Mouse (Mus musculus): ENCODE measurements around the gene Ifnar1. TPM values are rescaled to one million over a fixed set of nuclear protein-coding genes. Genes with fewer than 3 reads are reported as not detected.

Ifnar1 gene
- total and polyA plus RNA-seq, 2 experiments from 2014 or later = 33.6 to 82.6 TPM

GRCm38 (mm10) chr16:91552072-91552471 is 67.0 kb downstream of the Ifnar1 start:
- ATAC-seq (no peak), DNase-seq (no peak)
- WGBS = 63% methylated on average over 9 of the region's 9 CpGs
- Histone ChIP-seq H3K9me3 (ENCODE audit: low read length) (no peaks in the 10 kb centered on the region), H3K4me3 (ENCODE audit: low read depth, low read length) (no peak overlapping the region), H3K27me3 (ENCODE audit: insufficient read depth, low read length) (no peaks in the 10 kb centered on the region), H3K4me2 (ENCODE audit: low read depth) (no peak overlapping the region), H3K9ac (no peak overlapping the region), H3K36me3 (ENCODE audit: insufficient read depth) (no peaks in the 10 kb centered on the region; the same call in none of the 2 replicates), H3K27ac (ENCODE audit: low read depth, low read length) (no peak overlapping the region), H3K4me1 (ENCODE audit: insufficient read depth) (peaks cover 6% of the 10 kb centered on the region)
- no peak for TF ChIP-seq CTCF (IDR thresholded peaks at IDR 0.05; ENCODE audit: low read depth)

- Histone ChIP-seq H3K9me3 (ENCODE audit: low read length) (no peaks in the 10 kb centered on the region), H3K4me2 (ENCODE audit: low read depth) (no peak overlapping the region), H3K9ac (no peak overlapping the region), H3K27me3 (ENCODE audit: insufficient read depth, low read length) (no peaks in the 10 kb centered on the region), H3K4me3 (ENCODE audit: low read depth, low read length) (no peak overlapping the region), H3K27ac (ENCODE audit: low read depth, low read length) (no peak overlapping the region), H3K4me1 (ENCODE audit: insufficient read depth) (no peaks in the 10 kb centered on the region; the same call in 1 of the 2 replicates), H3K36me3 (ENCODE audit: insufficient read depth) (peaks cover 9% of the 10 kb centered on the region)
- ATAC-seq (no peak), DNase-seq (no peak)
- no peak for TF ChIP-seq CTCF (IDR thresholded peaks at IDR 0.05; ENCODE audit: low read depth)
- WGBS = 55% methylated on average over 11 of the region's 12 CpGs
Observed at GRCm38 (mm10) chr16:91553625-91554024, 68.6 kb downstream of the Ifnar1 start.

GRCm38 (mm10) chr16:91555017-91555605 is 70.1 kb downstream of the Ifnar1 start:
- no peaks in the 10 kb centered on the region for H3K9me3 ChIP-seq (ENCODE audit: low read length)
- H3K36me3 ChIP-seq (ENCODE audit: insufficient read depth) = peaks cover 20% of the 10 kb centered on the region
- WGBS = 88% methylated on average over 8 of the region's 8 CpGs
- no peaks in the 10 kb centered on the region for H3K4me1 ChIP-seq (ENCODE audit: insufficient read depth)
- no peak for ATAC-seq
- DNase-seq = no peak
- H3K27ac ChIP-seq (ENCODE audit: low read depth, low read length) = no peak overlapping the region
- H3K27me3 ChIP-seq (ENCODE audit: insufficient read depth, low read length) = no peaks in the 10 kb centered on the region
- no peak overlapping the region for H3K9ac ChIP-seq
- no peak overlapping the region for H3K4me3 ChIP-seq (ENCODE audit: low read depth, low read length)
- no peak for TF ChIP-seq CTCF (IDR thresholded peaks at IDR 0.05; ENCODE audit: low read depth)
- H3K4me2 ChIP-seq (ENCODE audit: low read depth) = no peak overlapping the region

- H3K9me3 ChIP-seq (ENCODE audit: low read length) = no peaks in the 10 kb centered on the region
- H3K4me2 ChIP-seq (ENCODE audit: low read depth) = no peak overlapping the region
- H3K4me3 ChIP-seq (ENCODE audit: low read depth, low read length) = no peak overlapping the region
- no peak overlapping the region for H3K27ac ChIP-seq (ENCODE audit: low read depth, low read length)
- no peak for TF ChIP-seq CTCF (IDR thresholded peaks at IDR 0.05; ENCODE audit: low read depth)
- 84% methylated on average over 15 of the region's 15 CpGs for WGBS
- peaks cover 25% of the 10 kb centered on the region for H3K36me3 ChIP-seq (ENCODE audit: insufficient read depth)
- DNase-seq (no peak), ATAC-seq (no peak)
- H3K27me3 ChIP-seq (ENCODE audit: insufficient read depth, low read length) = no peaks in the 10 kb centered on the region
- H3K4me1 ChIP-seq (ENCODE audit: insufficient read depth) = no peaks in the 10 kb centered on the region
- H3K9ac ChIP-seq = no peak overlapping the region
Observed at GRCm38 (mm10) chr16:91556659-91557058, 71.6 kb downstream of the Ifnar1 start.

Small RNAs within 50 kb of the gene (microRNA-seq; reads per million reads assigned to microRNA genes)
- 0 reads per million in 2 experiments for gene Mir6367

Other genes starting within 250 kb of the Ifnar1 start
- gene Olig1, start 215.5 kb upstream of the Ifnar1 start, total RNA-seq (2014; rRNA removed) = 103 and 130 TPM in 2 replicates
- gene Olig1, start 215.5 kb upstream of the Ifnar1 start, polyA plus RNA-seq (2015; fragmentation: Nextera tagmentation; extraction: Ambion mirVana) = 127 and 138 TPM in 2 replicates
- 24.5 and 25.5 TPM in 2 replicates for gene Ifnar2, start 112.5 kb upstream of the Ifnar1 start, total RNA-seq (2014; rRNA removed)
- 53.1 and 58.1 TPM in 2 replicates for gene Ifnar2, start 112.5 kb upstream of the Ifnar1 start, polyA plus RNA-seq (2015; fragmentation: Nextera tagmentation; extraction: Ambion mirVana)
- gene Gm21970, start 93.5 kb upstream of the Ifnar1 start, total RNA-seq (2014; rRNA removed) = 6.1 TPM in 1 of 2 replicates, not detected in the other
- not detected in 2 replicates for gene Gm21970, start 93.5 kb upstream of the Ifnar1 start, polyA plus RNA-seq (2015; fragmentation: Nextera tagmentation; extraction: Ambion mirVana)
- 5.0 and 7.9 TPM in 2 replicates for gene Il10rb, start 79.1 kb upstream of the Ifnar1 start, total RNA-seq (2014; rRNA removed)
- gene Il10rb, start 79.1 kb upstream of the Ifnar1 start, polyA plus RNA-seq (2015; fragmentation: Nextera tagmentation; extraction: Ambion mirVana) = 9.2 and 11.1 TPM in 2 replicates
- 61.8 and 63.0 TPM in 2 replicates for gene Ifngr2, start 61.8 kb downstream of the Ifnar1 start, total RNA-seq (2014; rRNA removed)
- gene Ifngr2, start 61.8 kb downstream of the Ifnar1 start, polyA plus RNA-seq (2015; fragmentation: Nextera tagmentation; extraction: Ambion mirVana) = 112 and 146 TPM in 2 replicates
- gene Tmem50b, start 112.6 kb downstream of the Ifnar1 start, total RNA-seq (2014; rRNA removed) = 65.2 and 65.6 TPM in 2 replicates
- gene Tmem50b, start 112.6 kb downstream of the Ifnar1 start, polyA plus RNA-seq (2015; fragmentation: Nextera tagmentation; extraction: Ambion mirVana) = 98.8 and 102 TPM in 2 replicates
- 3.7 and 6.1 TPM in 2 replicates for gene Dnajc28, start 133.8 kb downstream of the Ifnar1 start, total RNA-seq (2014; rRNA removed)
- gene Dnajc28, start 133.8 kb downstream of the Ifnar1 start, polyA plus RNA-seq (2015; fragmentation: Nextera tagmentation; extraction: Ambion mirVana) = 2.8 and 3.6 TPM in 2 replicates
- 36.7 and 41.8 TPM in 2 replicates for gene Gart, start 161.7 kb downstream of the Ifnar1 start, total RNA-seq (2014; rRNA removed)
- gene Gart, start 161.7 kb downstream of the Ifnar1 start, polyA plus RNA-seq (2015; fragmentation: Nextera tagmentation; extraction: Ambion mirVana) = 35.9 and 44.0 TPM in 2 replicates
- 220 and 279 TPM in 2 replicates for gene Son, start 162.3 kb downstream of the Ifnar1 start, total RNA-seq (2014; rRNA removed)
- 56.9 and 76.7 TPM in 2 replicates for gene Son, start 162.3 kb downstream of the Ifnar1 start, polyA plus RNA-seq (2015; fragmentation: Nextera tagmentation; extraction: Ambion mirVana)
- gene Donson, start 203.5 kb downstream of the Ifnar1 start, total RNA-seq (2014; rRNA removed) = 21.9 and 25.8 TPM in 2 replicates
- 9.8 and 12.3 TPM in 2 replicates for gene Donson, start 203.5 kb downstream of the Ifnar1 start, polyA plus RNA-seq (2015; fragmentation: Nextera tagmentation; extraction: Ambion mirVana)
- 62.5 and 69.5 TPM in 2 replicates for gene Cryzl1, start 243.7 kb downstream of the Ifnar1 start, total RNA-seq (2014; rRNA removed)
- 94.8 and 97.1 TPM in 2 replicates for gene Cryzl1, start 243.7 kb downstream of the Ifnar1 start, polyA plus RNA-seq (2015; fragmentation: Nextera tagmentation; extraction: Ambion mirVana)
- 79.2 and 90.5 TPM in 2 replicates for gene Itsn1, start 244.0 kb downstream of the Ifnar1 start, total RNA-seq (2014; rRNA removed)
- gene Itsn1, start 244.0 kb downstream of the Ifnar1 start, polyA plus RNA-seq (2015; fragmentation: Nextera tagmentation; extraction: Ambion mirVana) = 30.1 and 43.5 TPM in 2 replicates

Data from forebrain, postnatal 0 days (tissue).